Mouse (Mus musculus): ENCODE data around the gene Ulk4. TPM values are rescaled to one million over a fixed set of nuclear protein-coding genes. Genes with fewer than 3 reads are reported as not detected.

Ulk4 gene
- polyA plus RNA-seq, 1 experiment from 2014 or later: 23.2 TPM

DNA sequence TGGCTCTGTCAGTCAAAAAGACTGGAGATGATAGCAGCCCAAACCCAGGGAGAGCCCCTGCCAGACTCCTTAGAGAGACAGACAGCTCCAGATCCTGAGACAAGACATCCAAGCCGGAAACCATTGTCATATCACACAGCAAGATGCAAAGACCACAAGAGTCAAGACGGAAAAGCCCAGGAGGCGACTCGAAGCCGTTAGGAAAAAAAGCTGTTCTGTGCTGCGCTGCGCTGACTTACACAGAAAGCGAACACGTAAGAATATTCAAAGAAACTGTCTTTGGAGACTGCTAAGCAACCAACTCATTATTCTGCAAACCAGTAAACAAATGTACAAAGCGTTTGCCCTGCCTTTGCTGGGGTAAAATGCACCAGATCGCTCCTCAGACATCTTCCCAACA, 101.8 kb downstream of the Ulk4 start:
- no peaks in the 10 kb centered on the region for H3K36me3 ChIP-seq (replicated peaks; ENCODE audit: insufficient read depth, low read length)
- no peak overlapping the region for H3K4me2 ChIP-seq (ENCODE audit: low read depth, low read length)
- H3K9ac ChIP-seq (replicated peaks): no peak overlapping the region
- H3K27me3 ChIP-seq (ENCODE audit: insufficient read depth, low read length): no peaks in the 10 kb centered on the region
- DNase-seq: no peak
- H3K27ac ChIP-seq (ENCODE audit: low read depth): no peak overlapping the region
- no peaks in the 10 kb centered on the region for H3K4me1 ChIP-seq (ENCODE audit: insufficient read depth)
- ATAC-seq: no peak
- no peak overlapping the region for H3K4me3 ChIP-seq (ENCODE audit: low read depth, low read length)
- 88% methylated on average over 11 of the region's 11 CpGs for WGBS (ENCODE audit: insufficient replicate concordance)
- no peak for TF ChIP-seq EP300 (IDR thresholded peaks at IDR 0.05; ENCODE audit: low read depth)
- TF ChIP-seq CTCF (IDR thresholded peaks at IDR 0.05; ENCODE audit: low read depth): no peak
- 0 out of 2 replicates have a peak, but pooled peaks cover 2% of the 10 kb centered on the region for H3K9me3 ChIP-seq (ENCODE audit: low read length)

GRCm38 (mm10) chr9:121172123-121172522, 104.9 kb downstream of the Ulk4 start:
- Histone ChIP-seq H3K4me1 (ENCODE audit: insufficient read depth) (no peaks in the 10 kb centered on the region), H3K9ac (replicated peaks) (no peak overlapping the region), H3K4me2 (ENCODE audit: low read depth, low read length) (no peak overlapping the region), H3K4me3 (ENCODE audit: low read depth, low read length) (no peak overlapping the region), H3K9me3 (ENCODE audit: low read length) (no peaks in the 10 kb centered on the region), H3K27ac (ENCODE audit: low read depth) (no peak overlapping the region), H3K27me3 (ENCODE audit: insufficient read depth, low read length) (no peaks in the 10 kb centered on the region), H3K36me3 (replicated peaks; ENCODE audit: insufficient read depth, low read length) (no peaks in the 10 kb centered on the region)
- no peak for ATAC-seq
- TF ChIP-seq CTCF (IDR thresholded peaks at IDR 0.05; ENCODE audit: low read depth) (no peak), EP300 (IDR thresholded peaks at IDR 0.05; ENCODE audit: low read depth) (no peak)
- 83% methylated on average over 6 of the region's 6 CpGs for WGBS (ENCODE audit: insufficient replicate concordance)
- no peak for DNase-seq

DNA sequence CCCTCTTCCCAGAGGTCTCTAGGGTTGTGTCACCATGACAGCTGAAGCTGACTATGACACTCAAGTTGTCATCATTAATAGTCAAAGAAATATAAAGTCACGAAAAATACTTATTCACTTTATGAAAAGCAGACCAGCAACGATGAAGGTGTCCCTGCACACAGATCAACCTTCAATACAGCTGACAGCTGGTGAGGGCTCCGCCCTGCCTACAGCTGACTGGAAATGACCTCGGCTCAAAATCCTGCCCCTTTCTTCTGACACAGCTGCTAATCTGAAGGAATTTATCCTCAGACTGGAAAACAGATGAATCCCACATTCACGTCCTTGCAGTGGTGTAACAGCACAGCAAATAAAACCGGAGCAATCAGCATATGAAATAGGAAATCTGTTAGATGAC, 105.4 kb downstream of the Ulk4 start:
- Histone ChIP-seq H3K9me3 (ENCODE audit: low read length) (no peaks in the 10 kb centered on the region), H3K9ac (replicated peaks) (no peak overlapping the region), H3K27me3 (ENCODE audit: insufficient read depth, low read length) (no peaks in the 10 kb centered on the region), H3K27ac (ENCODE audit: low read depth) (no peak overlapping the region), H3K4me1 (ENCODE audit: insufficient read depth) (no peaks in the 10 kb centered on the region), H3K4me2 (ENCODE audit: low read depth, low read length) (no peak overlapping the region), H3K4me3 (ENCODE audit: low read depth, low read length) (no peak overlapping the region), H3K36me3 (replicated peaks; ENCODE audit: insufficient read depth, low read length) (no peaks in the 10 kb centered on the region)
- DNase-seq: no peak
- ATAC-seq: no peak
- WGBS (ENCODE audit: insufficient replicate concordance): 77% methylated on average over 6 of the region's 6 CpGs
- TF ChIP-seq CTCF (IDR thresholded peaks at IDR 0.05; ENCODE audit: low read depth): no peak
- no peak for TF ChIP-seq EP300 (IDR thresholded peaks at IDR 0.05; ENCODE audit: low read depth)

- Histone ChIP-seq H3K4me2 (ENCODE audit: low read depth, low read length) (no peak overlapping the region), H3K9me3 (ENCODE audit: low read length) (no peaks in the 10 kb centered on the region), H3K4me1 (ENCODE audit: insufficient read depth) (no peaks in the 10 kb centered on the region), H3K27me3 (ENCODE audit: insufficient read depth, low read length) (no peaks in the 10 kb centered on the region), H3K27ac (ENCODE audit: low read depth) (no peak overlapping the region), H3K9ac (replicated peaks) (no peak overlapping the region), H3K4me3 (ENCODE audit: low read depth, low read length) (no peak overlapping the region), H3K36me3 (replicated peaks; ENCODE audit: insufficient read depth, low read length) (no peaks in the 10 kb centered on the region)
- ATAC-seq: no peak
- DNase-seq: no peak
- 82% methylated on average over 7 of the region's 7 CpGs for WGBS (ENCODE audit: insufficient replicate concordance)
- TF ChIP-seq EP300 (IDR thresholded peaks at IDR 0.05; ENCODE audit: low read depth) (no peak), CTCF (IDR thresholded peaks at IDR 0.05; ENCODE audit: low read depth) (no peak)
Observed at GRCm38 (mm10) chr9:121164607-121165006, 112.4 kb downstream of the Ulk4 start.

DNA sequence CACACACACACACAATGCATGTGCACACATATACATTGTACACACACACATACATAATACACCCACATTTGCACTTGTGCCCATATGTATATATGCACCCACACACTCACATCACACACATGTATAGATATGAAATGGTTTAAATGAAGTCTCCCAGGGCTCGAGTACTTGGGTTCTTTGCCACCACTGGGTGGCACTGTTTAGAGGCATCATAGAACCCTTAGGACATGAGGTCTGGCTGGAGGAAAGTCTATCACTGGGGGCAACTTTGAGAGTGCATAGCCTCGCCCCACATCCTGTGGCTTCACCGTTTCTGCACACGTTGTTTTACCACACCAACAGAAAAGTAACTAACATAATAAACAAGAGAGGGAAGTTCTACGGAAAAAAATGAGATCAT, 114.2 kb downstream of the Ulk4 start:
- 34% methylated on average over 5 of the region's 5 CpGs for WGBS (ENCODE audit: insufficient replicate concordance)
- Histone ChIP-seq H3K36me3 (replicated peaks; ENCODE audit: insufficient read depth, low read length) (no peaks in the 10 kb centered on the region), H3K4me1 (ENCODE audit: insufficient read depth) (no peaks in the 10 kb centered on the region), H3K9me3 (ENCODE audit: low read length) (no peaks in the 10 kb centered on the region), H3K4me3 (ENCODE audit: low read depth, low read length) (no peak overlapping the region), H3K4me2 (ENCODE audit: low read depth, low read length) (no peak overlapping the region), H3K27ac (ENCODE audit: low read depth) (no peak overlapping the region), H3K9ac (replicated peaks) (no peak overlapping the region), H3K27me3 (ENCODE audit: insufficient read depth, low read length) (no peaks in the 10 kb centered on the region)
- TF ChIP-seq CTCF (IDR thresholded peaks at IDR 0.05; ENCODE audit: low read depth): peak; percentile 53
- TF ChIP-seq EP300 (IDR thresholded peaks at IDR 0.05; ENCODE audit: low read depth): no peak
- no peak for ATAC-seq
- DNase-seq: no peak

DNA sequence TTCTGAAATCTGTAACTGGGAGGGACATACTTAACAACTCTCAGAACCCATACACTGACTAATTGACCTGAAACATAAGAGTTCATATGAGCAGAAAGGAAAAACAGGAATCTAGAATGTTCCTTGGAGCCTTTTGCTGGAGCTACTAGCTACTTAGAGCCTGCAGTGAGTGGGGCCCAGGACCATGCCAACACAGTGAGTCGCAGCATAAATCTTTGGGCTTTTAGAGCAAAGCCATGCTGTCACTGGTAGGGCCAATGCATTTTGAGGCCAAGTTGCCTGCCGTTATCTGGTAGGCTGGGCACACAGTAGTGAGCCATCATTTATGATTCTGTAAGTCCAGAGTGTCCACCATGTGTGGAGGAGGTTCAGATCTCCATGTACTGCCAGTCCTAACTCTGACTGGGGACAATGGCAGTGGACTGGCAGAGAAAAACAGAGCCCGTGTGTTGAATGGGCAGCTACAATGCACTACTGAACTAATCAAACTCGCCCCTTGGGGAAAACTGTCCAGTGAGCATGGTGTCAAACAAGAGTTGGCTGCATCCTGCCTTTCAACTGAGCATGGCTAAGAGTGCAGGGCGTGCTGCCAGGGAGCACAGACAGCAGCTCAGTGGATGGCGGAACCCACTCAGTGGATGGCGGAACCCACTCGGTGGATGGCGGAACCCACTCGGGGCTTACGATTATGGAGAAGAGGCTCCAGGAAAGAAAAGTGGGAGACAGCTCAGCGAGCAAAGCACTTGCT, 115.0 kb downstream of the Ulk4 start:
- ATAC-seq: no peak
- Histone ChIP-seq H3K9me3 (ENCODE audit: low read length) (no peaks in the 10 kb centered on the region), H3K4me3 (ENCODE audit: low read depth, low read length) (no peak overlapping the region), H3K36me3 (replicated peaks; ENCODE audit: insufficient read depth, low read length) (no peaks in the 10 kb centered on the region), H3K27ac (ENCODE audit: low read depth) (no peak overlapping the region), H3K4me1 (ENCODE audit: insufficient read depth) (no peaks in the 10 kb centered on the region), H3K4me2 (ENCODE audit: low read depth, low read length) (no peak overlapping the region), H3K9ac (replicated peaks) (no peak overlapping the region), H3K27me3 (ENCODE audit: insufficient read depth, low read length) (no peaks in the 10 kb centered on the region)
- 78% methylated on average over 12 of the region's 12 CpGs for WGBS (ENCODE audit: insufficient replicate concordance)
- TF ChIP-seq EP300 (IDR thresholded peaks at IDR 0.05; ENCODE audit: low read depth) (no peak), CTCF (IDR thresholded peaks at IDR 0.05; ENCODE audit: low read depth) (no peak)
- no peak for DNase-seq

Data from liver, postnatal 0 days (tissue).